Mouse (Mus musculus): Measurements from ENCODE around the gene Tmtc1.

Tmtc1 gene

DNA sequence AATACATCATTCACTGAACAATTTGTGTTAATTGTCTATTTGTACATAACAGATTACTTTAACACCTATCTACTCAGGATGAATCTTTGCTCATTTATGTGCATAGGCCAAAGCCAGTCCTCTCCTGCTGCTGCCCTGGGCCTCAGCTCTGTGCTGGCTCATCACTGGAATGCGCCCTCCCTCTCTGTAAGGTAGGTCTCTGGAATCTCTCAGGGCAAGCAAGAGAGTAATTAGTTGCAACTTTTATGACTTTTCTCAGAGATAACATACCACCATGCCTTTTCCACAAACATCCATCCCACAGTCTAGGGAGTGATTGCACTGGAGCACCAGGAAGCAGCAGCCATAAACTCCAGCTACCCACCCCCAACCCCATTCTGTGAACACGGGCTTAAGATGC lies 70.7 kb downstream of the Tmtc1 start:
- no peak for DNase-seq (ENCODE audit: low read depth, low spot score)

GRCm38 (mm10) chr6:148371223-148371622 lies 73.0 kb downstream of the Tmtc1 start:
- DNase-seq (ENCODE audit: low read depth, low spot score): peak; percentile 13

GRCm38 (mm10) chr6:148367094-148367539 lies 77.1 kb downstream of the Tmtc1 start:
- DNase-seq (ENCODE audit: low read depth, low spot score): no peak

GRCm38 (mm10) chr6:148366629-148367028 lies 77.6 kb downstream of the Tmtc1 start:
- no peak for DNase-seq (ENCODE audit: low read depth, low spot score)

GRCm38 (mm10) chr6:148363162-148363561 lies 81.0 kb downstream of the Tmtc1 start:
- DNase-seq (ENCODE audit: low read depth, low spot score): no peak

DNA sequence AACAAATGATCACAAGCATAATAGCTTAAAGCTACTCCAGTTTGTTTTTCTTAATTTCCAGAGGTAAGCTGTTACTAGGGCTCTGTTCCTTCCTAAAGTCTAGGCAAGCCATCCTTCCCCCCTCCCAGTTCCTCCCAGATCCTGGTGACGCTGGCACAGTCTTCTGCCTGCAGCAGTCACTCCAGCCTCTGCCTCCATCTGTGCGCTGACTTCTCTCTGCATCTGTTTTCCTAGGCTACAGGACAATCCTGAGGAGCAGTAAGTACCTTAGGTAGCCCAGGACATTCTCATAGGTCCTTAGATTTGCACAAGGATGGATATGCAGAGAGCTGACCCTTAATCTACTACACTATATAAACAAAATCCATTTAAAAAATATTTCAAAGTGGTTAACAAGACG lies 81.7 kb downstream of the Tmtc1 start:
- no peak for DNase-seq (ENCODE audit: low read depth, low spot score)

- no peak for DNase-seq (ENCODE audit: low read depth, low spot score)
Observed at GRCm38 (mm10) chr6:148359348-148359905, 84.8 kb downstream of the Tmtc1 start.

- DNase-seq (ENCODE audit: low read depth, low spot score): no peak
Observed at GRCm38 (mm10) chr6:148358580-148359246, 85.5 kb downstream of the Tmtc1 start.

DNA sequence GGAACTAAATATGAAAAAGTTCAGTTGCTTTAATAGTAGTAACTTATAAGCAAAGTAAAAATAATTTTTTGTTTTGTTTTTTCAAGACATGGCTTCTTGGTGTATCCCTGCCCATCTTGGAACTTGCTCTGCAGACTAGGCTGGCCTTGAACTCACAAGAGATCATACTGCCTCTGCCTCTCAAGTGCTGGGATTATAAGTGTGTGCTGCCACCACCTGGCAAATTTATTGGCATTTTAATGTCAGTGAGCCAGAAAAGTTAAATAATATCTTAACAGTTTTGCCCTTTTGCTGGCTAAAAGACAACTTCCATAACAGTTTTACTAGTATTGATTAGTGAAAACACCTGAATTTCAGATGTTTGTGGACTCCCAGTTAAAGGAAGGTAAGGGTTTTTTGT lies 88.0 kb downstream of the Tmtc1 start:
- DNase-seq (ENCODE audit: low read depth, low spot score): no peak

DNA sequence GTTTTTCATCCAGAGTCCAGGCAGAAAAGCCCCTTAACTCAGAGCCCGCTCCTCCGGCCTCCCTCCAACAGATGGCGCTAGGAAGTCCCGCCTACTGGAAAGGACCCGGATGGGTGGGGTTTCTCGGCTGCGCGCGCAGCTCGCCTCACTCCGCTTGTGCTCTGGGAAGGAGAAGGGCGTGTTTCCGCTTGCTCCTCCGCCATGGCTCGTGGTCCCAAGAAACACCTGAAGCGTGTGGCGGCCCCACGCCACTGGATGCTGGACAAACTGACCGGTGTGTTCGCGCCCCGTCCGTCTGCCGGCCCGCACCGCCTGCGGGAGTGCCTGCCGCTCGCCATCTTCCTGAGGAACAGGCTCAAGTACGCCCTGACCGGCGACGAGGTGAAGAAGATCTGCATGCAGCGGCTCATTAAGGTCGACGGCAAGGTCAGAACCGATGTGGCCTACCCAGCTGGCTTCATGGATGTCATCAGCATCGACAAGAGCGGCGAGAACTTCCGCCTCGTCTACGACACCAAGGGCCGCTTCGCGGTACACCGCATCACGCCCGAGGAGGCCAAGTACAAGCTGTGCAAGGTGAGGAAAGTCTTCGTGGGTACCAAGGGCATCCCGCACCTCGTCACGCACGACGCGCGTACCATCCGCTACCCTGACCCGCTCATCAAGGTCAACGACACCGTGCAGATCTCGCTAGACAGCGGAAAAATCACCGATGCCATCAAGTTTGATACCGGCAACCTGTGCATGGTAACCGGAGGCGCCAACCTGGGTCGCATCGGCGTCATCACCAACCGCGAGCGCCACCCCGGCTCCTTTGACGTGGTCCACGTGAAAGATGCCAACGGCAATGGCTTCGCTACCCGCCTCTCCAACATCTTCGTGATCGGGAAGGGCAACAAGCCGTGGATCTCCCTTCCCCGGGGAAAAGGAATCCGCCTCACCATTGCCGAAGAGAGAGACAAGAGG lies 89.4 kb downstream of the Tmtc1 start:
- peak; percentile 54 for DNase-seq (ENCODE audit: low read depth, low spot score)

- DNase-seq (ENCODE audit: low read depth, low spot score): no peak
Observed at GRCm38 (mm10) chr6:148354151-148354508, 90.1 kb downstream of the Tmtc1 start.

DNA sequence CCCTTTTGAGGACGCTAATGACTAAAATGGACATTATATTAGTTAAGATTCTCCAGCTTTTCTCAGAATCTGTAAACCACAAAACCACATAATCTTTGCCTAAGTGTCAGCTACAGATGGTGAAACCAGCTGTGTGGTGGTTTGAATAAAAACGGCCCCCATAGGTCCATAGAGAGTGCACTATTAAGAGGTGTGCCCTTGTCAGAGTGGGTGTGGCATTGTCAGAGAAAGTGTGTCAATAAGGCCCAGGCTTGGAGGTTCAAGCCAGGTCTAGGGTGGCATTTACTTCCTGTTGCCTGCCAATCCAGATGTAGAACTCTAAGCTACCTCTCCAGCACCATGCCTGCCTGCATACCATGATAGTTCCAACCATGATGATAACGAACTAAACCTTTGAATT lies 99.2 kb downstream of the Tmtc1 start:
- no peak for DNase-seq (ENCODE audit: low read depth, low spot score)

DNA sequence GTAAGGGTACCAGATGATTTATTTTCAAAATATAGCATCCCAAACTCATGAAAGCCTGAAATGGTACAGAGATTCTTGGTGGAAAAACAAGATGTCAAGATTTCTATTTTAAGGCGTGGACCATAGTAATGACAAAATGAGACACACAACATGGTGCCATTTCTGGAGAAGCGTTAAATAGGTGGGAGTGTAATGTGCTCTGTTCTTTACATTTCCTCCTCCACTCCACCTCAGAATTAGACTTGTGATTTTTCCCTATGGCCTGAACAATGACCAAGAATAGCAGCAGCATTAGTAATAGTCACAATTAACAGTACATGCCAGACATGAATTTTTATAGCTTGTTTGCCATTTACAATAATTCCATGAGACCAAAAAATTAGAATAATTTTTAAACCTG lies 102.0 kb downstream of the Tmtc1 start:
- no peak for DNase-seq (ENCODE audit: low read depth, low spot score)

GRCm38 (mm10) chr6:148341765-148342164 lies 102.4 kb downstream of the Tmtc1 start:
- no peak for DNase-seq (ENCODE audit: low read depth, low spot score)

- no peak for DNase-seq (ENCODE audit: low read depth, low spot score)
Observed at GRCm38 (mm10) chr6:148338326-148338957, 105.7 kb downstream of the Tmtc1 start.

DNA sequence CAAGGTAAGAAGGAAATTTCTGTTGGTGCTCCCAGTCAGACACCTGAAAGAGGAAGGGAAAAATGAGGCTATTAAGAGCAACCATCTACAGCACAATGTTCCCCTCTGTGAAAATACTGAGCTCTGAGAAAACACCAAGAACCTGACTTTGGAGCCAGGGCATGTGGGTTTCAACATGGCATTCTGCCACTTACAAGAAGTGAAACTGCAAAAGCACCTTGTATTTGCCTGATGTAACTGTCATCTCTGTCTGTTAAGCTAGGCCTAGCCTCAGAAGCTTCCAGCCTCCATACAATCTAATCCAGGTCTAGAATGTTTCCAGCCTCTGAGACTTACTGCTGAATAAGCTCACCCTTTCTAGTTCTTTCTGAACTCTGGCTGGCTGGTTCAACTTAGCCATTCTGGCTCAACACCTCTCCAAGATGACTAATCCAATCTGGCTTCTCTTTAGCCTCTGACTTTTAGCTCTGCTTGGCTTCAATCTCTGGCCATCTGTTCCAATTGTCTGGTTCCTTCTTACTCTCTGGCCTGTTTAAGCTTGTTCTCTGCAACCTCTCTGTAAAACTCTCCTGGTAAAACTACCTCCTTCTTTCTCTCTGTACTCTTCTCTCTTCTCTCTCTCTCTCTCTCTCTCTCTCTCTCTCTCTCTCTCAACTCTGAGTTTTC lies 107.8 kb downstream of the Tmtc1 start:
- DNase-seq (ENCODE audit: low read depth, low spot score): no peak

GRCm38 (mm10) chr6:148331916-148332315 lies 112.3 kb downstream of the Tmtc1 start:
- no peak for DNase-seq (ENCODE audit: low read depth, low spot score)

GRCm38 (mm10) chr6:148329976-148330375 lies 114.2 kb downstream of the Tmtc1 start:
- no peak for DNase-seq (ENCODE audit: low read depth, low spot score)

- DNase-seq (ENCODE audit: low read depth, low spot score): no peak
Observed at GRCm38 (mm10) chr6:148328928-148329327, 115.3 kb downstream of the Tmtc1 start.

- DNase-seq (ENCODE audit: low read depth, low spot score): no peak
Observed at GRCm38 (mm10) chr6:148328130-148328529, 116.1 kb downstream of the Tmtc1 start.

DNA sequence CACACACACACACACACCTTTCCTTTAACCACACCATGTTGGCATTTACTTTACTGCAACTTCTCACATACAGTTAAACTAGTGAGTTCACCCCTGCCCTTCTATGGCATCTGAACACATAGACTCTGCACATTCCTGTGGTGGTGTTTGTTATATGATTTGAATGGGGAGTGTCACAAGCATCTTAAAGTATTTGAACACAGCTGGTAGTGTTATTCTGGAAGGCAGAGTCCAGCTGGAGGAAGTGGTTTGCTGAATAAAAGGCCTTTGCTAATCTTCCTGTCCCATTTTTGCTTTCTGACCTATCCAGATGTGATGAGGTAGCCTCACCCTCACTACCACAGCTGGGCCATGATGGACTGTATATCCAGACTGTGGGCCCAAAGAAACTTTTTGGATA lies 125.5 kb downstream of the Tmtc1 start:
- DNase-seq (ENCODE audit: low read depth, low spot score): no peak
